In genomic region chr11:77132580-77132979, GRCm38 (mm10) we compare ENCODE assay signal across 10 mouse cellular contexts. TPM values are rescaled to one million over a fixed set of nuclear protein-coding genes. Genes with fewer than 3 reads are reported as not detected.
A peak's percentile ranks its signal among the peaks of the same experiment; 100 is the strongest.
DNase-seq lines count a peak whose midpoint lies in the region; ATAC-seq and TF ChIP-seq lines count a peak whose summit lies in the region.
"Had no signal": no experiment of that assay in that cellular context is flagged by ENCODE, and none has a peak within 500 bp of the region (broad histone marks: within the 10 kb centered on the region; RNA-seq: fewer than 3 reads in every experiment).

No protein-coding gene starts in this region.

- H3K27ac ChIP-seq in kidney, adult 2 months (ENCODE audit: insufficient read depth, low read depth, low read length), result no peak overlapping the region
- no peak overlapping the region for H3K27ac ChIP-seq in kidney, embryonic 15.5 days
- H3K27ac ChIP-seq in bone marrow, adult 2 months (ENCODE audit: control insufficient read depth, insufficient read depth, low read depth, low read length, poor library complexity), result no peak overlapping the region
- no peak overlapping the region for H3K27ac ChIP-seq in forebrain, embryonic 12.5 days
- H3K27ac ChIP-seq: embryonic facial prominence, embryonic 15.5 days; neural tube, embryonic 12.5 days had no signal

- H3K27me3 ChIP-seq in kidney, adult 2 months (replicated peaks; ENCODE audit: control insufficient read depth, insufficient read depth, low read length), result no peaks in the 10 kb centered on the region
- H3K27me3 ChIP-seq in kidney, embryonic 15.5 days, result no peaks in the 10 kb centered on the region
- peaks cover 11% of the 10 kb centered on the region for H3K27me3 ChIP-seq in G1E (ENCODE audit: insufficient read depth, low read length)
- no peaks in the 10 kb centered on the region for H3K27me3 ChIP-seq in forebrain, embryonic 12.5 days
- H3K27me3 ChIP-seq: embryonic facial prominence, embryonic 15.5 days; neural tube, embryonic 12.5 days had no signal

- H3K4me3 ChIP-seq in kidney, adult 2 months (ENCODE audit: insufficient read depth, low read depth, low read length), result no peak overlapping the region
- no peak overlapping the region for H3K4me3 ChIP-seq in kidney, embryonic 15.5 days (replicated peaks)
- no peak overlapping the region for H3K4me3 ChIP-seq in G1E (ENCODE audit: low read depth, low read length)
- no peak overlapping the region for H3K4me3 ChIP-seq in bone marrow, adult 2 months (replicated peaks; ENCODE audit: control insufficient read depth, low read depth, low read length)
- H3K4me3 ChIP-seq in forebrain, embryonic 12.5 days (replicated peaks), result no peak overlapping the region
- H3K4me3 ChIP-seq: embryonic facial prominence, embryonic 15.5 days; neural tube, embryonic 12.5 days had no signal

- H3K9ac ChIP-seq in kidney, embryonic 15.5 days, result no peak overlapping the region
- H3K9ac ChIP-seq in forebrain, embryonic 12.5 days, result no peak overlapping the region
- H3K9ac ChIP-seq: embryonic facial prominence, embryonic 15.5 days; neural tube, embryonic 12.5 days had no signal

- H3K36me3 ChIP-seq in kidney, adult 2 months (ENCODE audit: control insufficient read depth, insufficient read depth, low read length), result no peaks in the 10 kb centered on the region
- no peaks in the 10 kb centered on the region for H3K36me3 ChIP-seq in kidney, embryonic 15.5 days
- no peaks in the 10 kb centered on the region for H3K36me3 ChIP-seq in G1E (replicated peaks)
- no peaks in the 10 kb centered on the region for H3K36me3 ChIP-seq in forebrain, embryonic 12.5 days (replicated peaks)
- H3K36me3 ChIP-seq: embryonic facial prominence, embryonic 15.5 days; neural tube, embryonic 12.5 days had no signal

- no peak overlapping the region for H3K4me2 ChIP-seq in kidney, embryonic 15.5 days
- no peak overlapping the region for H3K4me2 ChIP-seq in forebrain, embryonic 12.5 days
- H3K4me2 ChIP-seq: embryonic facial prominence, embryonic 15.5 days; neural tube, embryonic 12.5 days had no signal

- TF ChIP-seq CTCF in kidney, adult 2 months (conservative IDR thresholded peaks at IDR 0.05; ENCODE audit: insufficient read depth, insufficient read length, low read depth, low read length), result peak; percentile 68
- peak; percentile 76 for TF ChIP-seq CTCF in G1E (IDR thresholded peaks at IDR 0.05; ENCODE audit: low read depth, low read length)
- TF ChIP-seq CTCF in bone marrow, adult 2 months (IDR thresholded peaks at IDR 0.05; ENCODE audit: control insufficient read depth, insufficient read depth, low read length), result peak; percentile 66; the same call in 1 of the 2 replicates

- peak; percentile 12 for DNase-seq in kidney, adult 2 months
- DNase-seq in G1E (ENCODE audit: low spot score), result no peak
- DNase-seq in left cerebral cortex, postnatal 14 days (ENCODE audit: low spot score in 2 of 2), result no peak
- DNase-seq in gastrocnemius, postnatal 25 days, result no peak

- no peaks in the 10 kb centered on the region for H3K9me3 ChIP-seq in kidney, embryonic 15.5 days (replicated peaks)
- H3K9me3 ChIP-seq in G1E (replicated peaks), result no peaks in the 10 kb centered on the region
- H3K9me3 ChIP-seq in forebrain, embryonic 12.5 days, result no peaks in the 10 kb centered on the region
- H3K9me3 ChIP-seq: embryonic facial prominence, embryonic 15.5 days; neural tube, embryonic 12.5 days had no signal

- no peaks in the 10 kb centered on the region for H3K4me1 ChIP-seq in kidney, adult 2 months (ENCODE audit: control insufficient read depth, insufficient read depth, low read length)
- no peaks in the 10 kb centered on the region for H3K4me1 ChIP-seq in kidney, embryonic 15.5 days
- H3K4me1 ChIP-seq in G1E (ENCODE audit: insufficient read depth, low read depth, low read length), result no peaks in the 10 kb centered on the region
- H3K4me1 ChIP-seq in bone marrow, adult 2 months (ENCODE audit: control insufficient read depth, insufficient read depth, low read length), result no peaks in the 10 kb centered on the region; the same call in 1 of the 2 replicates
- H3K4me1 ChIP-seq in forebrain, embryonic 12.5 days, result no peaks in the 10 kb centered on the region
- H3K4me1 ChIP-seq: embryonic facial prominence, embryonic 15.5 days; neural tube, embryonic 12.5 days had no signal

- 66% methylated on average over 3 of the region's 3 CpGs for WGBS in kidney, adult 2 months
- whole genome bisulfite sequencing in kidney, embryonic 15.5 days, result 61% methylated on average over 3 of the region's 3 CpGs
- 67% methylated on average over 3 of the region's 3 CpGs for WGBS in bone marrow, adult 2 months
- WGBS in forebrain, embryonic 12.5 days, result 59% methylated on average over 3 of the region's 3 CpGs

- ATAC-seq in kidney, embryonic 15.5 days (replicated peaks; ENCODE audit: low FRiP score), result no peak
- no peak for ATAC-seq in G1E (ENCODE audit: extremely low read depth, insufficient number of reproducible peaks, low FRiP score, poor library complexity, severe bottlenecking)
- peak; percentile 55; the same call in 1 of the 2 replicates for ATAC-seq in megakaryocyte progenitor cell, adult 5-6 weeks (replicated peaks; ENCODE audit: poor library complexity)
- no peak for ATAC-seq in forebrain, embryonic 12.5 days (ENCODE audit: low FRiP score)

- intact Hi-C loops in left cerebral cortex, postnatal 14 days (cut with DNase I), result no loop called here

- TF ChIP-seq POLR2A in kidney, adult 2 months (IDR thresholded peaks at IDR 0.05; ENCODE audit: low read depth, low read length), result no peak
- TF ChIP-seq POLR2A in bone marrow, adult 2 months (IDR thresholded peaks at IDR 0.05; ENCODE audit: borderline replicate concordance, control insufficient read depth, low read depth, low read length), result no peak

RNA-seq across cellular contexts. Expression of gene Nsrp1, which starts 54.3 kb away (rescaled TPM):
- 1.3 and 1.8 TPM in 2 replicates for polyA plus RNA-seq in kidney, adult 2 months (2012; rRNA removed)
- polyA plus RNA-seq in kidney, embryonic 15.5 days (2015; fragmentation: Nextera tagmentation; extraction: Ambion mirVana), result 75.1 and 77.7 TPM in 2 replicates
- 74.6 and 77.7 TPM in 2 replicates for total RNA-seq in G1E (2014; fragmentation: Nextera tagmentation)
- 20.0 and 28.7 TPM in 2 replicates for total RNA-seq in G1E (2017)
- 4.5 and 5.4 TPM in 2 replicates for polyA plus RNA-seq in G1E (2012)
- 14.9 and 20.5 TPM in 2 replicates for polyA plus RNA-seq in bone marrow, adult 2 months (2011; ENCODE audit: insufficient read depth, insufficient read length, low replicate concordance, missing spikeins)
- 31.1 and 51.1 TPM in 2 replicates for total RNA-seq in megakaryocyte progenitor cell, adult 5-6 weeks (2015)
- total RNA-seq in megakaryocyte progenitor cell, adult 5-6 weeks (2017), result 17.7 and 26.8 TPM in 2 replicates
- 10 to 100 TPM; 13.7 to 16.1 TPM for total RNA-seq in left cerebral cortex, postnatal 14 days (2021)
- 10 to 100 TPM in 1 of 2 experiments, 1 to 10 TPM in 1; 9.5 to 10.3 TPM for total RNA-seq in gastrocnemius, postnatal 25 days (2021)
- 75.6 and 79.9 TPM in 2 replicates for polyA plus RNA-seq in forebrain, embryonic 12.5 days (2016; fragmentation: Nextera tagmentation; extraction: Ambion mirVana)

RNA-seq across cellular contexts. Expression of gene Efcab5, which starts 56.2 kb away (rescaled TPM):
- 0.17 and 0.42 TPM in 2 replicates for polyA plus RNA-seq in kidney, adult 2 months (2012; rRNA removed)
- polyA plus RNA-seq in kidney, embryonic 15.5 days (2015; fragmentation: Nextera tagmentation; extraction: Ambion mirVana), result 0.08 and 0.18 TPM in 2 replicates
- total RNA-seq in G1E (2014; fragmentation: Nextera tagmentation), result 0.53 and 5.1 TPM in 2 replicates
- 0.66 and 0.87 TPM in 2 replicates for total RNA-seq in G1E (2017)
- 0.04 and 0.08 TPM in 2 replicates for polyA plus RNA-seq in G1E (2012)
- 1.1 and 1.5 TPM in 2 replicates for polyA plus RNA-seq in bone marrow, adult 2 months (2011; ENCODE audit: insufficient read depth, insufficient read length, low replicate concordance, missing spikeins)
- 0.54 and 1.3 TPM in 2 replicates for total RNA-seq in megakaryocyte progenitor cell, adult 5-6 weeks (2015)
- total RNA-seq in megakaryocyte progenitor cell, adult 5-6 weeks (2017), result 0.46 and 1.8 TPM in 2 replicates
- total RNA-seq in left cerebral cortex, postnatal 14 days (2021), result 1 to 10 TPM; 2.3 to 2.7 TPM
- under 1 TPM; 0.10 to 0.13 TPM for total RNA-seq in gastrocnemius, postnatal 25 days (2021)
- polyA plus RNA-seq in forebrain, embryonic 12.5 days (2016; fragmentation: Nextera tagmentation; extraction: Ambion mirVana), result 0.46 and 0.83 TPM in 2 replicates
